Mouse (Mus musculus) MEL (cell line): ENCODE data around the gene Pdxk. TPM values are rescaled to one million over a fixed set of nuclear protein-coding genes. Genes with fewer than 3 reads are reported as not detected.
"Not testable (repeated sequence)": the region's sequence is repeated elsewhere in the genome, so short reads cannot be mapped to it uniquely, and the experiment has no call there.

Experiments used
- DNase-seq: peaks from one replicate; pipeline ENCODE4 v3.0.0; 2011; ENCODE audit warnings: low read depth, low spot score
- H3K27ac ChIP-seq: 2 replicates; pipeline ENCODE4 v1.5.1; 2012; ENCODE audit warnings: low read depth, mild to moderate bottlenecking, control low read depth, low read length, moderate library complexity; ENCODE audit not compliant: control insufficient read depth
- H3K27me3 ChIP-seq, 2 experiments: fragments of 150-350 bp in 1 of 2; sonication (generic) in 1 of 2; 2 replicates each; pipeline ENCODE4 v1.6.1; 2012; ENCODE audit warnings: low read length in 2 of 2, mild to moderate bottlenecking in 2 of 2, improper control_type of control experiment in 1 of 2, moderate library complexity in 1 of 2; ENCODE audit not compliant: insufficient read depth in 2 of 2, control insufficient read depth in 1 of 2
- H3K36me3 ChIP-seq, 2 experiments: 2 replicates each; pipeline ENCODE4 v1.6.1; 2012 to 2014; ENCODE audit warnings: low read length in 2 of 2, improper control_type of control experiment in 1 of 2, inconsistent platforms in 1 of 2, mild to moderate bottlenecking in 1 of 2; ENCODE audit not compliant: insufficient read depth in 2 of 2, control insufficient read depth in 1 of 2
- H3K4me1 ChIP-seq, 2 experiments: fragments of 150-350 bp in 1 of 2; sonication (generic) in 1 of 2; 2 replicates each; pipeline ENCODE4 v1.6.1; 2012; ENCODE audit warnings: low read length in 2 of 2, improper control_type of control experiment in 1 of 2, mild to moderate bottlenecking in 1 of 2; ENCODE audit not compliant: insufficient read depth in 2 of 2, control insufficient read depth in 1 of 2
- H3K4me3 ChIP-seq, 2 experiments: fragments of 150-350 bp in 1 of 2; sonication (generic) in 1 of 2; 2 replicates each; pipeline ENCODE4 v1.5.1; 2012; ENCODE audit warnings: low read depth in 2 of 2, low read length in 2 of 2, mild to moderate bottlenecking in 2 of 2, moderate library complexity in 2 of 2, control low read depth in 1 of 2, improper control_type of control experiment in 1 of 2; ENCODE audit not compliant: control insufficient read depth in 1 of 2, insufficient read depth in 1 of 2
- H3K79me2 ChIP-seq: 2 replicates; pipeline ENCODE4 v1.6.1; 2012; ENCODE audit warnings: mild to moderate bottlenecking, low read length, moderate library complexity; ENCODE audit not compliant: control insufficient read depth, poor library complexity, insufficient read depth
- H3K9ac ChIP-seq: 2 replicates; pipeline ENCODE4 v1.6.1; 2012; ENCODE audit warnings: low read depth, mild to moderate bottlenecking, control low read depth, low read length, moderate library complexity; ENCODE audit not compliant: control insufficient read depth, poor library complexity, severe bottlenecking
- H3K9me3 ChIP-seq: fragments of 150-350 bp; sonication (generic); replicated peaks from 2 replicates; pipeline ENCODE4 v1.6.1; 2012; ENCODE audit warnings: mild to moderate bottlenecking, low read length, improper control_type of control experiment, moderate library complexity; ENCODE audit not compliant: insufficient read depth
- CHD1 ChIP-seq: IDR thresholded peaks from 2 replicates; pipeline ENCODE4 v1.6.1; 2012; ENCODE audit warnings: low read depth, mild to moderate bottlenecking, inconsistent platforms, low read length, improper control_type of control experiment
- CTCF ChIP-seq, 3 experiments: IDR thresholded peaks in 2 of 3; conservative IDR thresholded peaks in 1 of 3; 2 replicates each; pipeline ENCODE4 v1.5.1; 2011 to 2012; ENCODE audit warnings: low read length in 3 of 3, low read depth in 2 of 3, mild to moderate bottlenecking in 2 of 3, improper control_type of control experiment in 1 of 3, inconsistent platforms in 1 of 3, mixed read lengths in 1 of 3, moderate library complexity in 1 of 3; ENCODE audit not compliant: control insufficient read depth in 1 of 3, insufficient read depth in 1 of 3, poor library complexity in 1 of 3, severe bottlenecking in 1 of 3
- E2F4 ChIP-seq: IDR thresholded peaks from 2 replicates; pipeline ENCODE4 v1.6.1; 2011; ENCODE audit warnings: low read depth, low read length, improper control_type of control experiment, borderline replicate concordance
- EP300 ChIP-seq, 2 experiments: IDR thresholded peaks; 2 replicates each; pipeline ENCODE4 v1.6.1; 2011; ENCODE audit warnings: improper control_type of control experiment in 2 of 2, low read length in 2 of 2, low read depth in 1 of 2, mild to moderate bottlenecking in 1 of 2
- GABPA ChIP-seq: IDR thresholded peaks from 2 replicates; pipeline ENCODE4 v1.6.1; 2012; ENCODE audit warnings: low read depth, mild to moderate bottlenecking, inconsistent platforms, low read length, improper control_type of control experiment, moderate library complexity
- HCFC1 ChIP-seq: IDR thresholded peaks from 2 replicates; pipeline ENCODE4 v1.6.1; 2012; ENCODE audit warnings: low read depth, mild to moderate bottlenecking, inconsistent platforms, low read length, improper control_type of control experiment, moderate library complexity
- MEF2A ChIP-seq: IDR thresholded peaks from 2 replicates; pipeline ENCODE4 v1.6.1; 2014; ENCODE audit warnings: low read depth, mild to moderate bottlenecking, inconsistent platforms, low read length, improper control_type of control experiment; ENCODE audit not compliant: poor library complexity, insufficient replicate concordance, severe bottlenecking; ENCODE audit errors: extremely low read depth
- MXI1 ChIP-seq: IDR thresholded peaks from 2 replicates; pipeline ENCODE4 v1.6.1; 2011; ENCODE audit warnings: mild to moderate bottlenecking, low read depth, low read length, improper control_type of control experiment
- MYC ChIP-seq: IDR thresholded peaks from 2 replicates; pipeline ENCODE4 v1.6.1; 2011; ENCODE audit warnings: low read depth, mild to moderate bottlenecking, low read length, improper control_type of control experiment, moderate library complexity
- POLR2A ChIP-seq, 2 experiments: IDR thresholded peaks; 2 replicates each; pipeline ENCODE4 v1.6.1; 2011 to 2012; ENCODE audit warnings: low read length in 2 of 2, mild to moderate bottlenecking in 2 of 2, control low read depth in 1 of 2, improper control_type of control experiment in 1 of 2, low read depth in 1 of 2, moderate library complexity in 1 of 2; ENCODE audit not compliant: control insufficient read depth in 1 of 2, insufficient read depth in 1 of 2, poor library complexity in 1 of 2
- RCOR1 ChIP-seq: IDR thresholded peaks from 2 replicates; pipeline ENCODE4 v1.6.1; 2012; ENCODE audit warnings: low read depth, mild to moderate bottlenecking, inconsistent platforms, low read length, improper control_type of control experiment
- TBP ChIP-seq: IDR thresholded peaks from 2 replicates; pipeline ENCODE4 v1.8.0; 2011; ENCODE audit warnings: low read depth, low read length, improper control_type of control experiment
- ZC3H11A ChIP-seq: IDR thresholded peaks from 2 replicates; pipeline ENCODE4 v1.6.1; 2012; ENCODE audit warnings: low read depth, mild to moderate bottlenecking, inconsistent platforms, low read length, improper control_type of control experiment
- ZNF384 ChIP-seq: IDR thresholded peaks from 2 replicates; pipeline ENCODE4 v1.6.1; 2012; ENCODE audit warnings: low read depth, mild to moderate bottlenecking, inconsistent platforms, low read length, improper control_type of control experiment
- polyA plus RNA-seq, 2 experiments: library from polyadenylated mRNA; stranded (reverse) in 1 of 2; unstranded in 1 of 2; fragments of >175 nt in 1 of 2; fragments of >200 nt in 1 of 2; gene quantifications; 2 replicates each; pipeline versions ENCODE4 v1.2.1 to v1.2.4; 2012; ENCODE audit warnings: low replicate concordance in 2 of 2, low read depth in 1 of 2; ENCODE audit not compliant: insufficient read length in 2 of 2, insufficient read depth in 1 of 2, missing spikeins in 1 of 2
- total RNA-seq: library from RNA; depleted of rRNA; stranded (reverse); fragments of 300-350 nt; gene quantifications from 2 replicates; pipeline ENCODE4 v1.2.3, GENCODE M21; 2012

Gene Pdxk
- total and polyA plus RNA-seq, 3 experiments: 28.7 to 29.3 TPM; not detected in 1

- Histone ChIP-seq H3K27ac (no peak overlapping the region), H3K9ac (no peak overlapping the region), H3K9me3 (no peaks in the 10 kb centered on the region), H3K4me3 (no peak overlapping the region), H3K4me1 (peaks cover 0 to 4% of the 10 kb centered on the region in 2 experiments; a peak in 2 of 4 replicates), H3K27me3 (0 out of 4 replicates have a peak, but pooled peaks cover 0 to 1% of the 10 kb centered on the region in 2 experiments), H3K36me3 (peaks cover 0 to 3% of the 10 kb centered on the region in 2 experiments; a peak in 1 of 4 replicates)
- no peak for DNase-seq
- no peak for TF ChIP-seq EP300 (IDR thresholded peaks at IDR 0.05; ENCODE audit: low read depth in 1 of 2, low read length in 2 of 2)
- no peak for TF ChIP-seq POLR2A (IDR thresholded peaks at IDR 0.05; ENCODE audit: control insufficient read depth in 1 of 2, insufficient read depth in 1 of 2, low read depth in 1 of 2, low read length in 2 of 2, poor library complexity in 1 of 2)
- no peak for TF ChIP-seq CHD1
- TF ChIP-seq ZC3H11A: no peak
- no peak for TF ChIP-seq MEF2A
- no peak for TF ChIP-seq GABPA
- no peak for TF ChIP-seq RCOR1
- TF ChIP-seq MXI1: no peak
- no peak for TF ChIP-seq CTCF (IDR thresholded peaks at IDR 0.05 in 2 of 3, conservative IDR thresholded peaks at IDR 0.05 in 1 of 3; ENCODE audit: control insufficient read depth in 1 of 3, insufficient read depth in 1 of 3, low read depth in 2 of 3, low read length in 3 of 3, poor library complexity in 1 of 3, severe bottlenecking in 1 of 3)
- TF ChIP-seq, all 39 proteins: peak for 0
- no peaks in the 10 kb centered on the region for H3K79me2 ChIP-seq
Observed at GRCm38 (mm10) chr10:78417888-78418287, 46.9 kb downstream of the Pdxk start.

DNA sequence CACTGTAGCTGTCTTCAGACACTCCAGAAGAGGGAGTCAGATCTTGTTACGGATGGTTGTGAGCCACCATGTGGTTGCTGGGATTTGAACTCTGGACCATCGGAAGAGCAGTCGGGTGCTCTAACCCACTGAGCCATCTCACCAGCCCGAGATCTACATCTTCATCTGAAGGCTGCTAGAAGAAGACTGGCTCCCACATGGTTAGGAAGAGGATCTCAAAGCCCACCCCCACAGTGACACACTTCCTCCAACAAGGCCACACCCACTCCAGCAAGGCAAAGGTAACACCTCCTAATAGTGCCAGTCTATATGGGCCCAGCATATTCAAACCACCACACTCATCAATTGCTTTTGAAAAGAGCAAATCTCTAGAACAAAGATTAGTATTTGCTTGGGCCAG, 49.8 kb downstream of the Pdxk start:
- peak; percentile 75 for DNase-seq
- not testable (repeated sequence) for H3K27me3 ChIP-seq

GRCm38 (mm10) chr10:78413152-78413520, 51.6 kb downstream of the Pdxk start:
- no peak for DNase-seq
- no peaks in the 10 kb centered on the region for H3K27me3 ChIP-seq
- H3K27ac ChIP-seq: no peak overlapping the region
- peaks cover 25% of the 10 kb centered on the region for H3K79me2 ChIP-seq
- peaks cover 2% of the 10 kb centered on the region in 2 experiments; a peak in 1 of 4 replicates for H3K36me3 ChIP-seq
- no peak overlapping the region for H3K9ac ChIP-seq
- 0 out of 2 replicates have a peak, but pooled peaks have one; percentile 41 for TF ChIP-seq E2F4
- no peak for TF ChIP-seq HCFC1
- H3K4me1 ChIP-seq: no peaks in the 10 kb centered on the region; a peak in 1 of 4 replicates
- H3K4me3 ChIP-seq: peak overlapping the region in 1 of 2 experiments; percentile 90; a peak in 1 of 4 replicates
- no peaks in the 10 kb centered on the region for H3K9me3 ChIP-seq

More for the DNA sequence above, 49.8 kb downstream of the Pdxk start:
- TF ChIP-seq TBP (peak; percentile 96), POLR2A (IDR thresholded peaks at IDR 0.05; ENCODE audit: control insufficient read depth in 1 of 2, insufficient read depth in 1 of 2, low read depth in 1 of 2, low read length in 2 of 2, poor library complexity in 1 of 2) (peak in 1 of 2 experiments; percentile 26; a peak in 1 of 4 replicates), MYC (0 out of 2 replicates have a peak, but pooled peaks have one; percentile 26), ZNF384 (peak; percentile 7; the same call in 1 of the 2 replicates)
- TF ChIP-seq, all 39 proteins: peak for 4; not testable (repeated sequence) for 35
- not testable (repeated sequence) for H3K4me1 ChIP-seq, H3K27ac ChIP-seq, H3K4me3 ChIP-seq, H3K9me3 ChIP-seq, H3K9ac ChIP-seq, H3K36me3 ChIP-seq
- H3K79me2 ChIP-seq: peaks cover 23% of the 10 kb centered on the region
